Mouse (Mus musculus) embryonic facial prominence, embryonic 15.5 days (tissue): ENCODE results near the gene Inha. TPM values are rescaled to one million over a fixed set of nuclear protein-coding genes. Genes with fewer than 3 reads are reported as not detected.

ENCODE experiments used
- polyA plus RNA-seq: library from polyadenylated mRNA; unstranded; fragments of >200 nt; fragmentation: Nextera tagmentation; extraction: Ambion mirVana; gene quantifications from 2 replicates; pipeline ENCODE4 v1.2.1, GENCODE M21; 2015

The Inha gene
- polyA plus RNA-seq, 1 experiment from 2014 or later, result 15.7 TPM

Other genes starting within 250 kb of the Inha start
- 0.41 and 1.0 TPM in 2 replicates for gene Ptprn, start 242.6 kb upstream of the Inha start, polyA plus RNA-seq
- 0.39 and 0.68 TPM in 2 replicates for gene Resp18, start 228.7 kb upstream of the Inha start, polyA plus RNA-seq
- gene Dnpep, start 189.1 kb upstream of the Inha start, polyA plus RNA-seq, result 113 and 115 TPM in 2 replicates
- 112 and 140 TPM in 2 replicates for gene Des, start 146.7 kb upstream of the Inha start, polyA plus RNA-seq
- gene Speg, start 131.8 kb upstream of the Inha start, polyA plus RNA-seq, result 16.5 and 18.6 TPM in 2 replicates
- gene Gmppa, start 71.1 kb upstream of the Inha start, polyA plus RNA-seq, result 103 and 104 TPM in 2 replicates
- 0.65 and 0.84 TPM in 2 replicates for gene Asic4, start 56.6 kb upstream of the Inha start, polyA plus RNA-seq
- 51.3 and 54.5 TPM in 2 replicates for gene Chpf, start 27.8 kb upstream of the Inha start, polyA plus RNA-seq
- gene Tmem198, start 27.5 kb upstream of the Inha start, polyA plus RNA-seq, result 1.3 and 1.4 TPM in 2 replicates
- 104 and 108 TPM in 2 replicates for gene Obsl1, start 625 bp upstream of the Inha start, polyA plus RNA-seq
- gene Stk11ip, start 14.5 kb downstream of the Inha start, polyA plus RNA-seq, result 19.7 and 21.1 TPM in 2 replicates
- gene Slc4a3, start 39.2 kb downstream of the Inha start, polyA plus RNA-seq, result 22.5 and 26.3 TPM in 2 replicates